Comparison of ENCODE assay signal across 9 mouse cellular contexts in the genomic region with DNA sequence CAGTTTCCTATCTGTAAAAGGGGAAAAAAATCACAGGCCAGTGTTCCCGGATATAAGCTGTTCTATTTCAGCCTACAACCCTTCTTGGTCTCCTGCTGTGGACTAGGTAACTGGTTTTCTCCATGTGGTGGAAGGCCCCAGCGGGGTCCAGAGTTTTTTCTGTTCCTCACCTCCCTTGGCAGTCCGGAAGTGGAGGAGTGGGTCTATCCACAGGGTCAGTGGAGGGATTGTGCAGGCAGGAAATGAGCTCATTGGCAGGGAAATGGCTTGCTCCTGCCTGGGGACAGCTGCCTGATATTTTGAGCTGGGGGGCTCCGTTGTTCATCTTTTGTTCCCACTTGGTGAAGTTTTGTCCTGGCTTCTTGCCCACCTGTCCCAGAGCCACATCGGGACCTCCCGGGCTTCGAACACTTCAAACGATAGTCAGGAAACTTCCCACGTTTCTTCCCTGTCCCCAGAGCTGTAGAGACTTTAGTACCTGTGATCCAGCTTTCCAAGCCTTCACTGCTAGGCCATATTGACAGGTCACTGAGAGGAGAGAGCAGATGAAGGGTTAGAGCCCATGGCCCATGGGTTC. TPM values are rescaled to one million over a fixed set of nuclear protein-coding genes. Genes with fewer than 3 reads are reported as not detected.
DNase-seq lines count a peak whose midpoint lies in the region; ATAC-seq lines count a peak whose summit lies in the region.
"Had no signal": no experiment of that assay in that cellular context is flagged by ENCODE, and none has a peak within 500 bp of the region (broad histone marks: within the 10 kb centered on the region; RNA-seq: fewer than 3 reads in every experiment).

No protein-coding gene starts in this region.

- 32% methylated on average over 9 of the region's 9 CpGs for WGBS in lung, embryonic 16.5 days
- WGBS in hindbrain, embryonic 15.5 days = 38% methylated on average over 9 of the region's 9 CpGs
- 35% methylated on average over 9 of the region's 9 CpGs for WGBS in neural tube, embryonic 15.5 days

- H3K4me3 ChIP-seq in lung, embryonic 16.5 days (ENCODE audit: low read length) = no peak overlapping the region; the same call in 1 of the 2 replicates
- peak overlapping the region; percentile 58 for H3K4me3 ChIP-seq in hindbrain, embryonic 15.5 days
- H3K4me3 ChIP-seq in neural tube, embryonic 15.5 days (replicated peaks) = peak overlapping the region; percentile 62

- H3K27ac ChIP-seq in lung, embryonic 16.5 days (ENCODE audit: low read length) = peak overlapping the region; percentile 29; the same call in 1 of the 2 replicates
- peak overlapping the region; percentile 97 for H3K27ac ChIP-seq in hindbrain, embryonic 15.5 days (replicated peaks)
- peak overlapping the region; percentile 96 for H3K27ac ChIP-seq in neural tube, embryonic 15.5 days (replicated peaks)
- H3K27ac ChIP-seq: liver, embryonic 15.5 days had no signal

- no peaks in the 10 kb centered on the region for H3K36me3 ChIP-seq in lung, embryonic 16.5 days (ENCODE audit: control insufficient read depth, insufficient read depth, low read length)
- no peaks in the 10 kb centered on the region for H3K36me3 ChIP-seq in hindbrain, embryonic 15.5 days
- no peaks in the 10 kb centered on the region for H3K36me3 ChIP-seq in neural tube, embryonic 15.5 days
- H3K36me3 ChIP-seq: liver, embryonic 15.5 days had no signal

- H3K4me2 ChIP-seq in lung, embryonic 16.5 days (ENCODE audit: low read depth, low read length) = no peak overlapping the region; the same call in 1 of the 2 replicates
- H3K4me2 ChIP-seq in hindbrain, embryonic 15.5 days = peak overlapping the region; percentile 83
- peak overlapping the region; percentile 90 for H3K4me2 ChIP-seq in neural tube, embryonic 15.5 days

- H3K9me3 ChIP-seq in lung, embryonic 16.5 days (ENCODE audit: control insufficient read depth, low read length) = no peaks in the 10 kb centered on the region; the same call in 1 of the 2 replicates
- H3K9me3 ChIP-seq in hindbrain, embryonic 15.5 days = no peaks in the 10 kb centered on the region
- no peaks in the 10 kb centered on the region for H3K9me3 ChIP-seq in neural tube, embryonic 15.5 days (replicated peaks)
- H3K9me3 ChIP-seq: liver, embryonic 15.5 days had no signal

- peaks cover 8% of the 10 kb centered on the region for H3K4me1 ChIP-seq in lung, embryonic 16.5 days (replicated peaks; ENCODE audit: control insufficient read depth, insufficient read depth, low read length)
- H3K4me1 ChIP-seq in hindbrain, embryonic 15.5 days (replicated peaks) = peaks cover 69% of the 10 kb centered on the region
- H3K4me1 ChIP-seq in neural tube, embryonic 15.5 days = peaks cover 81% of the 10 kb centered on the region

- peaks cover 71% of the 10 kb centered on the region for H3K27me3 ChIP-seq in lung, embryonic 16.5 days (ENCODE audit: control insufficient read depth, insufficient read depth, low read depth, low read length)
- no peaks in the 10 kb centered on the region for H3K27me3 ChIP-seq in hindbrain, embryonic 15.5 days
- 0 out of 2 replicates have a peak, but pooled peaks cover 5% of the 10 kb centered on the region for H3K27me3 ChIP-seq in neural tube, embryonic 15.5 days (replicated peaks)

- no peak for ATAC-seq in cerebellum, adult (ENCODE audit: insufficient number of reproducible peaks, low FRiP score, low TSS enrichment)
- ATAC-seq in lung, embryonic 16.5 days (ENCODE audit: low read depth) = no peak
- no peak for ATAC-seq in hindbrain, embryonic 15.5 days (ENCODE audit: low FRiP score, low read depth)
- no peak for ATAC-seq in neural tube, embryonic 15.5 days (ENCODE audit: low FRiP score)
- ATAC-seq in inflammation-experienced regulatory T-cells, adult 6 months = no peak

- DNase-seq in cerebellum, adult 11 months = peak; percentile 46
- no peak for DNase-seq in lung, adult 18-20 months
- no peak for DNase-seq in urinary bladder, postnatal 4 days (ENCODE audit: low spot score in 2 of 2)

- no peak overlapping the region for H3K9ac ChIP-seq in lung, embryonic 16.5 days (ENCODE audit: low read length)
- peak overlapping the region; percentile 93 for H3K9ac ChIP-seq in hindbrain, embryonic 15.5 days
- peak overlapping the region; percentile 78 for H3K9ac ChIP-seq in neural tube, embryonic 15.5 days (replicated peaks)
- H3K9ac ChIP-seq: liver, embryonic 15.5 days had no signal

RNA-seq across cellular contexts. Expression of a gene that starts 3.0 kb away (rescaled TPM):
- polyA plus RNA-seq in lung, embryonic 16.5 days (2015; fragmentation: Nextera tagmentation; extraction: Ambion mirVana) = 9.5 and 9.7 TPM in 2 replicates
- 784 and 959 TPM in 2 replicates for polyA plus RNA-seq in hindbrain, embryonic 15.5 days (2015; fragmentation: Nextera tagmentation; extraction: Ambion mirVana)
- polyA plus RNA-seq in neural tube, embryonic 15.5 days (2015; fragmentation: Nextera tagmentation; extraction: Ambion mirVana) = 679 and 807 TPM in 2 replicates
- polyA plus RNA-seq in inflammation-experienced regulatory T-cells, adult 6 months (2017; shearing (Covaris generic)) = 10 to 100 TPM in 2 of 3 experiments, 1 to 10 TPM in 1; 9.3 to 31.3 (median 12.3) TPM

Comparison
In these comparisons a context has a peak if more than half of its experiments do, and no peak if none do; other contexts are left out.
1. H3K27ac ChIP-seq: peak in every context shown above with its lines; median percentile 97 in hindbrain, embryonic 15.5 days; 96 in neural tube, embryonic 15.5 days; 29 in lung, embryonic 16.5 days.
2. RNA of a gene that starts 3.0 kb away (polyA plus RNA-seq): 784 to 959 TPM in hindbrain, embryonic 15.5 days and 679 to 807 TPM in neural tube, embryonic 15.5 days; 9.3 to 31.3 TPM in inflammation-experienced regulatory T-cells, adult 6 months and 9.5 to 9.7 TPM in lung, embryonic 16.5 days; every median in the first group is over 10 times any median in the second.